Mouse (Mus musculus) testis, postnatal 10 days (tissue): Measurements from ENCODE around the gene Bcl2.
"Not testable (repeated sequence)": the region's sequence is repeated elsewhere in the genome, so short reads cannot be mapped to it uniquely, and the experiment has no call there.

Experiments used
- DNase-seq: peaks from one replicate; pipeline ENCODE4 v3.0.0; 2021; ENCODE audit warnings: low spot score

Gene Bcl2

DNA sequence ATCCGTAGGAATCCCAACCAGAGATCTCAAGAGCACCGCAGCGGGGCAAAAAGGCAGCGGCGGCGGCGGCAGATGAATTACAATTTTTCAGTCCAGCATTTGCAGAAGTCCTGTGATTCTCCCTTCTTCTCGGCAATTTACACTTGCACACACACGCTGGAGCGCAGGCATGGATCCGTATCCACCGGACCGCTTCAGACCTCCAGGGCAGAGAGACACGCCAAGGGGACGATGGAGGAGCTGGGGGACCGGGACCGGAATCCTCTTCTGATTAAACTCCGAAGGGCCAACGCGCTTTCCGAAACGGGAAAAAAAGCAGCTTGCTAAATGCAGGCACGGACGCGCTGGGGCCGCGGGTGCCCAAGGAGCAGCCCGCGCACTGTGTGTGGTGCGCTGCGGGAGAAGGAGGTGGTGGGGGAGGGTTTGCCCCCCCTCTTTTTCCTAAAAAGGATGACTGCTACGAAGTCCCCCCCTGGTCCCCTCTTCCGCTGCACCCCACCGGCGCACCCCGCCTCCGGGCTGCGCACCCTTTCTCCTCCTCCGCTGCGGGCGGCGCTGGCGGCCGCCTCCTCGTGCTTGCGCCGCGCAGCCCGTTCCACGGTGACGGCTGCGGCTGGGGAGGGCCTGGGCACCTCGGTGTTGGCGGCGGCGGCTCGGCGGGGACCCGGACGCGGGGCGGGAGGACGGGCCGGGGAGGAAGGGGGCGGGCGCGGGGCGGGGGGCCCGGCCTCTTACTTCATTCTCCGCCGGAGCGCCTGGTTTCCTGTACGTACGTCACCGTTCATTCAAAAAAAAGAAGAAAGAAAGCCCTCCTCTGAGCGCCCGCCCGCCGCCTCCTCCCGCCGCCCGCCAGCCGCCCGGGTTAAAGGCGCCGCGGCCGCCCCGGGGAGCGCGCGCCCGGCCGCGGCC is at the start of gene Bcl2:
Gene Bcl2, minus strand, starts transcription at position 654 of the 909 bp plus-strand sequence.
- DNase-seq, result peak; percentile 72

DNA sequence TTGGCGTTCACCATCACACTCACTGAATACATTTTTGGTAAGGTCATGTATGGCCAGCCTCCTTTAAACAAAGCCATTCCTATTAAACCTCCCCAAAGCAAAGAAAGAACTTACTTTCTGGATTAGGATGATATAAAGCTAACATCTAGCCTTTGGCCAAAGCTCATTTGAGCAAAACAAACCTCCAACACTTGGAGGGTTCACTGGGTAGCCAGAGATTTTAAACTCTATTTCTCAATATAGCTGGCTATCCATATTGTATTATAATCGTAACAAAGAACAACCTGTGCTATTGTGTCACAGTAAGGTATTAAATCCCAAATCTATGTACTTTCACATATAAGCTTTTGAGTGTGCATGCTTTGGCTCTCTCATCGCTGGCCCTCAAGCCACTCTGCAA is 46.7 kb upstream of the Bcl2 start:
- DNase-seq, result no peak

DNA sequence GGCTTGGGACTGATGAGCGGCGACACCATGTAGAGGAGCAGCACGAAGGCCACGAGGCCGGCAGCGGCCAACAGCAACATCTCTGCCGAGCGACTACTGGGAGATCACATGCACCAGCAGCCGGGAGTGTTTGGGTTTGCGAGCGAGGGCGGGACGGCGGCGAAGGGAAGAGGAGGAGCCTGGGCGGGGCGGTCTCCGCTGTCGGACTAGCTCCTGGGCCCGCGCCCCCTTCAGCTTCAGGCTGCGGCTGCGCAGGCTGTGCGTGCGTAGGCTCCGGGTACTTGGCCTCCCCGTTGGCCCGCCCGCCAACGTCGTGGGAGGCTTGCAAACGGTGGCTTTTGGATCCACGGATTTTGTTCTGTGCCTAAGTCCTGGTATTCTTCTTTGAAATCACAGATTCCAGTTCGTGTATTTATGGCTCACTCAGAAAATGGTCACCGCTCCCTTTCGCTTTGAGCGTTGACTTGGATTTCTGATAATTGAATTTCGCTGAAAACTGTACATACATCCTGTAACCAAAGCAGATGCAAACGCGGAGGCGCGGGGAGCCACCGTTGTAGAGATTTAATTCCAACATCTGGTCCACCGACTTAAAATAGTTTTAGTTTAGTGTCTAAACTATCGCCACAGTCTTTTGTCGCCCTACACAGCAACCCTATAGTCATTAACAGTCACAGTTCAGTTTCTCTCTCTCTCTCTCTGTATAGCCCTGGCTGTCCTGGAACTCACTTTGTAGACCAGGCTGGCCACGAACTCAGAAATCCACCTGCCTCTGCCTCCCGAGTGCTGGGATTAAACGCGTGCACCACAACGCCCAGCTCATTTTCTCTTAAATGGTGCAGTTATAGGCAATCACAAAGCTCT is 45.7 kb upstream of the Bcl2 start, which contains the start of gene Kdsr:
Gene Kdsr, minus strand, starts transcription at position 156 of the 864 bp plus-strand sequence.
- peak; percentile 96 for DNase-seq

DNA sequence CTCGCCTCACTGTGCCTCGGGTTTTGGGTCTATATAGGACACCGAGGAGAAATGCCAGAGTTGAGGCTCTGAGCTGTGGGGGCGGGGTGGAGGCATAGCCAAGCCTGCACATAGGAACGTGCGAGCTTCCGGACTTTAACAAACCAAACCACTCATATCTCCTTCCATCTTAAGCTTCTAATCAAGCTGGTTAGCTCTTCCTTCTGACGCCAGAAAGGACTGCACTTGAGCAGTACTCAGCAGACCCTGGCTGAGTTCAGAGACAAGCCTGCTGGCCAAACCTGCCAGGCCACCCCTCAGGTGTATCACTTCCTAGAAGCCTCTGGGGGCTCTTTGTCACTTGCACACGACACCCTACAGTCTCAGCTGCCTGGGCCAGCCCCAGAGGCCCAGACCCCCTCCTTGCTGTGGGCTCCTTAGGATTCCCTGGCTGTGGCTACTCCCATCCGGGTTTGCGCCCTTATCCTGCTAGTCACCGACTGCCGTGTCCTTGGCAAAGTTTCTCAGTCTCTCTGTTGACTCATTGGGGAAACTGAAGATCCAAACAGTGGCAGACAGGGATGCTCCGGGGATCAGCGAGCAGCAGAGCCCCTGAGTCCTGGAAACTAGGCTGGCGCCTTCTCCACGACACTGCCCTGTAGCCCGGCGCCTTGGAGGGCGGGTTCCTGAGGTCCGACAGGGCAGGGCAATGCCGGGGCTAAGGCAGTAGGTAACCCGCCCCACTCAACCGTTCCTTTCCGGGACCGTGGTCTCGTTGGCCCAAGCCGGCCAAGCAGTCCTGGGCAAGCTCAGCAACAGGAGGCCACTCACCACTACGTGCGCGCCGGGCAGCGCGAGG is 44.9 kb upstream of the Bcl2 start:
- DNase-seq, result peak; percentile 62

DNA sequence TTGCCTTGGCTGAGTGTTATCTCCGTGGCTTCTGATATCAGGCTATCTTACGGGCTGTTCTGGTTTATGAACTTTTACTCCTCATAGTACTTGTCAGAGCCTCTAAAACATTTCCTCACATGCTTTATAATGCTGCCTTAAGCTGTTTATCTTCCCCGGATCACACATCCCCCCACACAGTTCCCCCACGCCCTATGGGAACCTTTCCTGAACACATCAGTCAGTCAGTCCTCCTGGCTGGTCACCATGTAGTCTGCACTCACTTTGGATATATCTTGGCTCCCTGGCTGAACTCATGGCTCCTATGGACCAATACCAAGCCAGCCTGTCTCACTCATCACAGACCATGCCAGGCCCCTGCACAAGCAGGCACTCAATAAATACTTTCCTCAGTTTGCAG is 42.6 kb upstream of the Bcl2 start:
- no peak for DNase-seq

DNA sequence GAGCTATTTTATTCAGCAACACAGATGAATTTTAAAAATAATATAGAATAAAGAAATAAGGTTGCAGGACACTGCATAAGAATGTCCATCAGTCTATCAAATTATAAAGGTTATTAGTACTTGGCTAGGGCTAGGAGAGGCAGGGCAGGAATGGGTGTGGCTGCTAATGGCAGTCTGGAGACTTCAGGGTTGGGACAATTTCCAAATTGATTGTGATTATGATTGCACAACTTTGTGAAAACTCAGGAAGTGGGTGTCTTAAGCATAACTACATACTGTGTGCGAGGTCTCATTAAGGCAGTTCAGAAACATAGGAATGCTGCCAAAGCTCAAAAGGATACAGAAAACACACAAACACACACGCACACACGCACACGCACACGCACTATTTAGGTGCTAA is 37.9 kb upstream of the Bcl2 start:
- DNase-seq, result no peak

DNA sequence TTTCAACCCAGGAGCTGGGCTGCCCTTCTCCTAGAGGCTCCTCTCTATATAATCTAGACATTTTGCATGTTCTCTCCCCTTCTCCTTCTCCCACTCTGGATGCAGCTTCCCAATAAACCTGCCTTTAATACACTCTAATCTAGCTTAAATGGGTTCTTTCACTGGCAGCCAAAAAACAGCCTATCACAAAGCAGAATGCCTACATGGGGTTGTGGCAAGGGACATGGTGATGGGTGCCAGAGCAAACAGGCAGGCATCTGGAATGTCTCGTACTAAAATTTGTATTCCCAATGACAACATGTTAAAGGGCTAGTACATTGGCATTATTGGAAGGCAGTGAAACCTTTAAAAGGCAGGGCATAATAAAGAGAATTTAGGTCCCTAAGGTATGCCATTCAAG is 36.6 kb upstream of the Bcl2 start:
- no peak for DNase-seq

DNA sequence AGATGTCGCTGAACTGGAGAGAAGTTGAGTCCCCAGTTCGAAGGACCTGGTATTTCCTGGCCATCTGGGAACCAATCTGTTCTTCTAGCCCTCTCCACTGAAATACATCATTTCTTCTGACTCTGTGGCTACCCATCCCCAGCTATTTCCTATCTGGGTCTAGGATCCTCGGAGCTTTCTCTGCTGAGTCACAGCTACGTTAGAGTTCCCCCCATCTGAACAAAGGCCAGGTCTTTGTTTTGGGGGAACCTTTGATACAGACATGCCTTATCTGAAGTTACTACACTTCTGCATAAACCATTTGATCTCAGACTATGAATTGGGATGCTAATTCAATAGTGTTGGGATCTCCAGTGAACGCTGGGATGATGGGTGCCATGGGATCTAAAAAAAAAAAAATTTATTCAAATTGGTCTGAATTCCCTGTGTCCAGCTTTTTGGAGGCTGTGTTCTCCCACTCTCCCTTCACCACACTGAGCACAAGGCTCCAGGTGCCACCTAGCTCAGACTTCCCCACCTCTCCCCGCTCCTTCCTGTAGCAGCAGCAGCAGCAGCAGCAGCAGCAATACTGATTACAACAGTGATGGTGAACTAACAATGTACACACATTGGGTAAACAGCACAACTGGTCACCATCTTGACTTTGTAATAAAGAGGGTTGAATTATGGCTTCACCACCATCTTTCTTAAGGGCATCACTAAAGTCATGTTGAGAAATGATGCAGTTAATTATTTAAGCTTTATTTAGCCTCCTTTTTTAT is 34.7 kb upstream of the Bcl2 start:
- DNase-seq, result no peak

DNA sequence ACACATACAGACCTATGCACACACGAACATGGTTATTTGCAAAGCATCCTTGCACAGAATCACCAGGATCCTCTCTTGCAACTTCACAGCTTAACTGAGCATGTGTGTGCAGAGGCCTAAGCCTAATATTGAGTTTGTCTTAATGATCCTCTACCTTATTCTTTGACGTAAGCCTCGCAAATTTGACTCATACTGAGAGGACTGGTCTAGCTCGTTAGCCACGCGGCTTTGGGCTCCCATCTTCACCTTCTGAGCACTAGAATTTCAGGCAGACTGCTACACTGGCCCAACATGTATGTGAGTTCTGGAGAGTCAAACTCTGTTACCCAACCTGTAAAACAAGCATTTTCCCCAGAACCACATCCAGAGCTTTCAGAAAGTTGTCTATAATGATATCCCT is 28.9 kb upstream of the Bcl2 start:
- DNase-seq, result no peak

DNA sequence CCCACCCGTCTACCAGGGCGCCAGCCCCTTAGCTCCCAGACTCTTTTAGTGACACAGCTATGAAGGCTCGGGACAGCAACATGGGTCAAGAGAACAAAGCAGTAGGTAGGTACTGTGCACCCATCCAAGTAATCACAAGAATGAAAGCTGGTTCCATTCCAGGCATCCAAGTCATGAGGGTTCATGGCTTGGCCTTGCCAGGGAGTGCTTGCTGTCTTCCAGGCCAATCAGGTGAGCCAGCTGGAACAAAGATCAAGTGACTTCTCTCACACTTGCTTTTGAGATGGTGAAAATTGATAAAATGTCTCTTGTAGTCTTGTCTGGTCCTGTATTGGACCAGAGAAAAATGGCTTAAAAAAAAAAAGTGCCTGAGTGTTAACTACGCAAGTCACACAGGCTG is 26.7 kb upstream of the Bcl2 start:
- no peak for DNase-seq

DNA sequence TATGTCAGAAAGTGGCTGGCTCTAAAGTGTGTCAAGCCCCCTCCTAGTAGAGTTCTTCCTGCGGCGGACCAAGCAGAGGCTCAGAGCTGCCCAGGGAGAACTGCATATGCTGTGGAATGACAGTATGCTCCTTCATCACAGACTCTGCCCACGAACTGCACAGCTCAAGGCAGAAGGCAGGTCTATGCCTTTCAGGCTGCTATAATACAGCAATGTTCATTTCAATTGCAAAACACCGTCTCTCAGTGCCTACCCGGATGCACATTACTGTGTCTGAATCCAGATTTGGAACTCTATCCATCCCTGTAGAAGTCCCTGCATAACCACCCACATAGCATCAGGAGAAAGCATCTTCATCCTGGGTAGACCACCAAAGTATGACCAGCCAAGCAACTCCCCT is 25.7 kb upstream of the Bcl2 start:
- no peak for DNase-seq

DNA sequence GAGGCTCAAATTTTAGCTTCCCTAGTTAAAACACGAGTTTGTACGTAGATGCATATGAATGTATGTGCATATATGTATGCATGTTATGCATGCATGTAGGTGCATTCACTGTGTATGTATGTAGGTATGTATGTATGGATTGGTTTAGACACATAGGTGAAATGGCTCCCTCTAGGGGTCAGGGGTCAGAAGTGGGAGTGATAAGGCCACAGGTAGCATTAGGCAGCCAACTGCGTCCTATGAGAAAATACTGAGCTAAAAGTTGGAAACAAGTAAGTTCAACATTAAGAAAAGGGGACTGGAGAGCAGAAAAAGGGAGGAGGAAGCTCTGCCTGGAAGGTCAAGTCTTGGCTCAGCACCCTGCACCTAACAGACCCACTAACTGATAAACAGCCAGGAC is 24.0 kb upstream of the Bcl2 start:
- DNase-seq, result no peak

DNA sequence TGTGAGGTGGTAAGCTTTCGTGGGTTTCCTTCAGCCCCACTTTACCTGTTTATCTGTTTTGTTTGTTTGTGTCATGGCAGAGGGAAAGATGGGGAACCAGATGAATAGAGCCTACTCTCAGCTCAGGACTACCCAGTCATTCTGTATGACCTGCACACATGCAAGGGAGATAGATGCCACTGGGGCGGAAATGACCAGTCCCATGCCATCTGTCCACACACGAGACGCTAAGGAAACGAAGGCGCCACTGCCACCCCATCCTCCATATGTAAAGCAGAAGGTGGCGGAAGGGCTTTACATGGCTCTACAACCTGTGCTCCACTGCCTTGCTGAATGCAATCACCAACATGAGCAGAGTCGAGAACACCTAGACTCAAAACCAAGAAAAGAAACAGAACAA is 22.1 kb upstream of the Bcl2 start:
- no peak for DNase-seq

DNA sequence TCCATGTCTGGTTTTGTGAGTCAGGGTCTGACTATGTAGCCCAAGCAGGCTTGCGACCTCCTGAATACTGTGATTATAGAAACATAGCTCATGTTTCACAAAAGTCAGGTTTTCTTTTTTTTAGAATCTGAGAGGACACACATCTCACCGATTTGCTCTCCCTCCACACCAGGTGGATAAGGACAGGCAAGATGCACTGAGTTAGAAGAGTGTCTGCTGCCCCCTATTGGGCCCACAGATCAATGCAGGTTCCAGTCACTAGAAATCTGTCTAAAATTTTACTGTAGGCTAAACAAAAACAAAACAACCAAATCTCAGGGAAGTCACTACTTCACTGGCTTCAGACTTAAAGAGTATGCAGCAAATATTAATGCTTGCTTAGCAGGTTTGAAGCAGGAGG is 21.5 kb upstream of the Bcl2 start:
- no peak for DNase-seq

DNA sequence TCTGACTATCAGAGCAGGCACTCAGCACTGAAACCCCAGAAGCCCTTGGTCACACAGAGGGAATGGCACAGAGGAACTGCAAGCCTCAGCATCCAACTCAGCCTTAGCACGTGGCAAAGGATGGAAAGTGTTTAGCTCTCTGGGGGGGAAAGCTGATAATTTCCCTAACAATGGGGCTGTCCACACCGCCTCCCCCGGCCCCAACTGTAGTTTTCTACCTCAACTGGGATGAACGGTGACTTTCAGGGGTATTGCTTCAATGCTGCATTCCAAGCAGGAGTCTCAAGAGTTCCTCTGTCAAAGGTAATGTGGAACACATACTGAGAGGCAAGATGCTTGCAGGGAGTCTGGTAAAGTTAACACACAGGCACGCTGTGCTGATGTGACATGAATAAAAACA is 8.0 kb upstream of the Bcl2 start:
- no peak for DNase-seq

DNA sequence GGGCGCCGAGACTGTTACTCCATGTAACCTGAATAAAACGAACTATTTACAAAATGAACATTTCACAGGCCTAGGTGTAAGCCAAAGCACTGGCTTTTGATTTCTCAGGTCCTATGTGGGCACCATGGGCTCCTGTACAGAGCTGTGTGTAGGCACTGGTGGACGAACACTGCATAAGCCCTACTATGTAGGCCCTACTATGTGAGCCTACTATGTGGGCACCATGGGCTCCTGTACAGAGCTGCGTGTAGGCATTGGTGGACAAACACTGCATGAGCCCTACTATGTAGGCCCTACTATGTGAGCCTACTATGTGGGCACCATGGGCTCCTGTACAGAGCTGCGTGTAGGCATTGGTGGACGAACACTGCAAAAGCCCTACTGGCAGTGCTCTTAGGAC is 3.7 kb upstream of the Bcl2 start:
- not testable (repeated sequence) for DNase-seq

DNA sequence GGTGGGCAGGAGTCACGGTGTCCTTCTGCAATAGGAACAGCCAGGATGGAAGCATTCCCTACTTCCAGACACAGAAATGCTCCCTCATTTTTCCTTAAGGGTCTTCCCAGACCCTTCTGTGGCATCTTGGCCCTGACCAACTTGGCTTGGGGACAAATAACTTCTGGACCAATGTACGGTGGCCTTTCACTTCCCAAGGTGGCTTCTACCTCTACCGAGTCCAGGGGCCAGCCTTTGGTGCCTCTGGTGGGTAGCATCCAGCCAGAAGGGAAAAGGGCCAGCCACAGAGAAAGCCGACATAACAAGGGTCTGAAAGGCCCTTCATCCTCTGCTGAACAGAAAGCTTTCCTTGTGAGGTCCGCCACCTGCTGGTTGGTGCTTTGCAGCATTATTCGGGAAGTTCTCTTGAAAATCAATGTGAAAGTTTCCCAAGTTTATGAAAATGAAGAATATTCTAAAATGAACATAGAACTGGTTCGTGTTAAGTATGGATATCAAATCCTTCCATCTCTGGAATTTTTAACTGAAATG is 3.1 kb upstream of the Bcl2 start:
- DNase-seq, result peak; percentile 89

DNA sequence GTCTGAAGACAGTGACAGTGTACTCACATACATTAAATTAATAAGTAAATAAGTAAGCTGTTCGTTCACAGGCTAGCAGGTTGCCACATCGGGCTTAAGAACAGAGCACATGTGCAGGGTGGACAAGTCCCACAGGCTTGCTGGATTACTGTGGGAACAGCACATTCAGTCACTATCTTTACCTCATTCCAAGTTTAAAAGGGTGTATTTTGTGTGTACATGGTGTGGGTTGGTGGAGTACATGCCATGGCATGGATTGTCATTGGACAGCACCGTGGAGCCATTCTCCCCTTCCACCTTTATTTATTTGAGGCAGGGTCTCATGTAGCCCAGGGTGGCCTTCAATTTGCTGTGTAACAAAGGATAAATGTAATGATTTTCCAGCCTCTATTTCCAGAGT is 2.1 kb upstream of the Bcl2 start:
- no peak for DNase-seq

DNA sequence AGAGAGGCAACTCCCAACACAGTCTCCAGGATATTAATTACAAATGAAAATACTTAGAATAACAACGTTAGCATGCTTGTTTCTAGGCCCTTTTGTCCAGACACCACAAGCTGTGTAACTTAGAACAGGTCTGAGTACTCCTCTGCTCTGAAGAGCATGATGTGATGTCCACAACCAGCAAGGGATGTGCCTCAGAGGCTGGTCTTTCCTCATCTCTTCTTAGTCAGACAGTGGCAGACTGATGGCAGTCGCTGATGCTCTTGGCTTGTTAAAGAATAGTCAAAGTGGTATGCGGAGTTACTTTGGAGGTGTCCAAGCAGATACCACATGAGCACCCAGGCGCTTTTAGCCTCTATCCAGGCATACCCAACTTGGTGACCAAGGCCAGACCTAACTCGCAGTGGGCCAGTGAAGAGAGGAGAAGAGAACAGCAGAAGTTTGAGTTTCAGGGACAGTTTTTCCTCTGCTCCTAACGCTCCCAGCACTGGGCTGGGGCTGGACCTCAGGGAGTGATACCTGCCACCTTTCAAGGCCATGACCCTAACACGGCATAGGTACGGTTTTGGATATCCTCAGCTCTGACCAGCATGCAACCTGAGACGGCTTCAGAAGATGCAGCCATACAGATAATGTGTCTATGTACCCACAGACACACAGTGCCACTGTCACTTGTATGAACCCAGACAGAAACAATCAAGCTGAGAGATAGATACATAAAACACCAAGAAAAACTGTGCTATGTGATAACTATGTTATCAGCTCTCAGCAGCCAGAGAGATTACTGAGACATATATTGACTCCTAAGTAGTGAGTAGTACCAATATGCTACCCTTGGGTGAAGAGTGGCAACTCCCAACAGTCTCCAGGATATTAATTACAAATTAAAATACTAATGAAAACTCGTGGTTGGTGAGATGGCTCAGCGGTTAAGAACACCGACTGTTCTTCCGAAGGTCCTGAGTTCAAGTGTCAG is 1.3 kb upstream of the Bcl2 start:
- no peak for DNase-seq

DNA sequence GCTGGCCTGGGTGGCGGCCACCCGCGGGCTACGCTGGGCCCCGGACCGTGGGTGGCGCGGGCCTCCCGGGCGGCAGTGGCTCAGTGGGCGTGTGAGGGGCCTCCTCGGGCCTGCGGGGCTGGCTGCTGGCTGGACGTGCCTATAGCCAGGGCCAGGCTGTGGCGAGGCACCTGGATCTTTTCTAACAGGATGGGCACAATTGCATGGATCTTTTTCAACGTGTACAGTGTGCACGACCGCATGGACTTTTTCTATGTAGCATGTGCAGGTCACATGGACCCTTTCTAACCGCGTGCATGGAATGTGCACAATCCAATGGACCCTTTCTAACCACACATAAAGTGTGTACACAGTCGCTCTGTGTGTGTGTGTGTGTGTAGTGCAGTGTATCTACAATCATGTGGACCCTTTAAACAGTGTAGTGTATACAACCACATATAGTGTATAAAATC is 482 bp upstream of the Bcl2 start:
- DNase-seq, result peak; percentile 52
